Mouse (Mus musculus) ovary, postnatal 10 days (tissue): Measurements from ENCODE around the gene Rbm33.

Source experiments
- DNase-seq: peaks from one replicate; pipeline ENCODE4 v3.0.0; 2022; ENCODE audit warnings: low spot score

Gene Rbm33

DNA sequence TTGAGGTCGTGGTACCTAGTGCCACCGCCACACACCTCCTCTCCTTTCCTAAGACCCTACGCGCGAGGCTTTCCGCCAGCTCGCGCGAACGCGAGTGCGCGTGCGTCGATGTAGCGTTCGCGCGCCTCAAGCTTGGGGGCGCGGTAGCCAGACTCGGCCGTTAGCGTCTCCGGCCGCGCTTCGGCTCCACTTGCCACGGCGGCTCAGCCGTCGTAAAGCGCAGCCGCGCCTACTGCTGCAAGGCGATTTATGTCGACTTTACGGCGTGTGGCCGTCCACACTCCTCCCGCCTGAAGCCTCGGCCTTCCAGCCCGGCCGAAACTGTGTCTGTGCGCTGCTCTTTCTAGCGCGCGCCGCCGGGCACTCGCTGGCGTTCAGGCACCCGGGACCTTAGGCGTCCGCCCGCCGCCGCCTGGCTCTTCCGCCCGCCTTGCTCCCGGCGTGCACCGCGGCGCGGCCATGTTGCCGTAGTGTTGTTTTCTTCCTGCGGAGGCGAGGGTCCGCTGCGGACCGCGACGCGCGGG is at the start of gene Rbm33:
TSS of gene Rbm33 (plus strand) at position 400 of the 524 bp plus-strand sequence.
- DNase-seq = peak; percentile 77

DNA sequence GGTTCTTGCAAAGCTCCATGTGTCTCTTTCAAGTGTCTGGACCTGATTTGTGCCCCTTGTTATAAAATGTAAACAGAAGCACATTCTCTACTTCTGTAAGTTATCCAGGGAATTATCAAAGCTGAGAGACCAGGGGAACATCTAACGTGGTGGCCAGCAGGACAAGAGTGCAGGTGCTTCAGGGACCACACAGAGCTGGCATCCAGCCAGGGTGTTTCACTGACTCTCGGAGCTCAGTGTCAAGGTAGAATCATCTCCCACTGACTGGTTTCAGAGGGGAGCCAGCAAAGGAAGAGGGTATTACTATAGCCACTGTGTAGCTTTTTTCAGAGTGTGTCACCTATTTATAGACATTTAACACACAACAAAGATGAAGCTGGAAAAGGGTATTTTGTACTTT is 49.3 kb upstream of the Rbm33 start:
- DNase-seq = no peak

DNA sequence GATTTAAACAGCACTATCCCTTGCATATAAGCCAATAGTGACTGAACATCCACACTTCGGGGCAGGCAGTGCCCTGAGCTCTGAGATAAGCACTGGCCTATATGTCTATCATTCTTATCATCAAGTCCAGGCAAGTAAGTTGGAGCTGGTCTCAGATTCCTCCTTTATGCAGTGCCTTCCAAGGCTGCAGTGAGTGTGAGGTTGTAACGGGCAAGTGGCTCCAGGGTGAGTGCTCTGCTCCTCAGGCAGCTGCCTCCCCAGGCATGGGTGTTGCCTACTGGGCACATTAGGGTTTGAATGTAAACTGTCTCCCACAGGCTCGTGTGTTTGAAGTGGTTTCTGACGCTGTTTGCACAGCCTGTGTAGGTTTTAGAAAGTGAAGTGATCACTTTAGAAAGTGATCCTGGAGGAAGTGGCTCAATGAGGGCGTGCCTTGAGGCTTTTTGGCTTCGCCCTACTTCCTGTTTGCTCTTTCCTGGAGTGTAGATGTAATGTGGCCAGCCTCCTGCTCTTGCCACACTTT is 47.4 kb upstream of the Rbm33 start:
- DNase-seq = no peak

DNA sequence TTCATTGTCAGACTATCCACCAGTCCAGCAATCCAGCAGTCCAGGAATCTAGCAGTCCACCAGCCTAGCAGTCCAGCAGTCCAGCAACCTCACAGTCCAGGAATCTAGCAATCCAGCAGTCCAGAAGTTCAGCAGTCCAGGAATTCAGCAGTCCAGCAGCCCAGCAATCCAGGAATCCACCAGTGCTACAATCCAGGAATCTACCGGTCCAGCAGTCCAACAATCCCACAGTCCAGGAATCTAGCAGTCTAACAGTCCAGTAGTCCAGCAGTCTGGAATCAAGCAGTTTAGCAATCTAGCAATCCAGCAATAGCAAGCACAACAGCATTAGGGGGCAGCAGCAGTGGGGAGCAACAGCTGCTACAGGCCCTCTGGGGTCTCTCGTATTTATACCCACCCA is 44.1 kb upstream of the Rbm33 start:
- DNase-seq = no peak

DNA sequence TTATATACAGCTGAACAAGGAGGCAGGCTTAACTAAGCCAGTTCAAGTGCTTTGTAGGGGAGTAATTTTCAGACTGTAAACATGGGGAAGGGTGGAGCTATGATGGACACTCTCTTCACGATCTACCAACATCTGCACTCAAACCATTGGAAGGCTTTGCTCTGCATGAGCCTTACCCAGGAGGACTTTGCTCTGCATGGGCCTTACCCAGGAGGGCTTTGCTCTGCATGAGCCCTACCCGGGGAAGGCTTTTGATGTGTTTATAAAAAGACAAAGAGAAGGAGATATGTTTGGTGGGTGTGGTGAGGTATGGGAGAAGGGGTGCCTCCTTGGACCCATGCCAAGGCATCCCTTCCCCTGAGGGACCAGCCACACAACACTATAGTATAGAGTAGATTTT is 39.6 kb upstream of the Rbm33 start:
- DNase-seq = no peak

DNA sequence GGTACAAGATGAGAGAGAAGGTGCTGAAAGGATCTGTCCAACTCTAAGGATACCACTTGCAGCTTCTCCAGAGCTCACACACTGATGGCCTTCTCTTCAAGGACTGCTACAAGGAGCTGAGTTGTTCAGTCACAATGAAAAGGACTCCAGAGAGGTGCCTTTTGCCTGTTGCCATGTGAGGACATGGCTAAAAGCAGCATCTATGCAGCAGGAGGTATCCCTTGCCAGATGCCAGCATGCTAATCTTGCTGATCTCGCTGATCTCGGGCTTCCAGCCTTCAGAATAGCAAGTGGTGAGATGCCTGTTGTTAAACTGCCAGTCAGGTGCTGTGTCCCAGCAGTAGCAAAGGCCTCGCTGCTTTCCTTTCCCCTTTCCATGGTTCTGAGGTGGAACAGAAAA is 27.8 kb upstream of the Rbm33 start:
- DNase-seq = no peak

DNA sequence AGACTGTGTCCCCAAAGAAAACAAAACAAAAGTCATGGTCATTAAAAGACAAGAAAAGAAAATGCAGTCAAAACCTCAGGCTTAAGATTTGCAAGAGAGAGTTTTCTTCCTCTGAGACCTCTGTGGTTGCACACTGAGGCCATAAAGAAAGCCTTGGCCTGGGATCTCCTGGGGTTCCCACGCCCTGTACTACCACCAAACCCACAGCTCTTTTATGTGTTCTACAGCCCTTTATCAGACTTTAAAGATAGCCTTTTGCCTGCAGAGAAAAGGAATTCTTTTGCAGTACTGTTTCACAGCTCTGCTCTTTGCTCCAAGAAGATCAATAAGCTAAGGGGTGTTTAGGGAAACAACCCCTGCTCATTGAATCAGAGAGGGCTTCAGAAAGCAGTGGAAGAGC is 26.3 kb upstream of the Rbm33 start:
- no peak for DNase-seq

DNA sequence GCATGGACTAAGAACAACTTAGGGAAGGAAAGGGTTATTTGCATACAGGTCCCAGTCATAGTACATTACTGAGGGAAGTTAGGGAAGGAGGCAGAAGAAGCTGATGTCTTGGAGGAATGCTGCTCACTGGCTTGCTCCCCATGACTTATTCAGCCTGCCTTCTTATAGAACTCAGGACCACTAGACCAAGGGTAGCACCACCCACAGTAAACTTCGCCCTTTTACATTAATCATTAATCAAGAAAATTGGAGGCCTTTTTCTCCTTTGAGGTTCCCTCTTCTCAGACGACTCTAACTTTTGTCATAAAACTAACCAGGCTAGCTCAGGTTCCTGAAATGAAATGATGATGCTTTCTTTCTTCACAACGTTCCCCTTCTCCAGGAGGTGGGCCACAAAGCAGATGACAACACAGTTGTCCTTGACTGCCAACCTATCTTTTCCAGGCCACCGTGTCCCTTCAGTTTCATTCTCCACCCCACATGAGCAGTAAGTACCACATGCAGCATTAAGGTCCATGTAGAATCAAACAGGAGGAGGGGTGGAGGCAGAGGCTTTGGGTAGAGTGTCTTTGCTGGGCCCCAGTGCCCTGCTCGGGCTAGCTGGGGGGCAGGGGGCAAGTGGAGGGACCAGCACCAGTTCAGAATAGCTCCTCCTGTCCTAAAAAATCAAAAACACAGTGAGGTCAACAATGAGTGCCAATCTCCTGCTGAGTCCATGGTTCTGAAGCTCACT is 25.6 kb upstream of the Rbm33 start:
- DNase-seq = no peak

DNA sequence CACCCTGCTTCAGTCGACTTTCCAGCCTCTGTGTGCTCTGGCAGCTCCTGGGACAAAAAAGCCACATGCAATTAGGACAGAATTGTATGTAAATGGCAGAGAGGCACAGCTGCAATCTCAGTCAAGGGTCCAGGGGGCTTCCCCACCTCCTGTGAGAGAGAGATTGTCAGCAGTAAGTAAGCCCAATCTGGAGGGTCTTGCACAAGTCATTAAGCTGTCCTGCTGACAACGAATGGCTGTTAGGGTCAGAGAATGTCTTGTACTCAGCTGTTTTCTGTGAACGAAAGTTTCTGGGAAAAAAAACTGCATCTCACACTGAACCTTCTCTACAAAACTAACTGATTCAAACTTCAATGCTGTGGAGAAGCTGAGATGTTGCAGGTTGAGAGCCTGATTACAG is 24.6 kb upstream of the Rbm33 start:
- DNase-seq = no peak

DNA sequence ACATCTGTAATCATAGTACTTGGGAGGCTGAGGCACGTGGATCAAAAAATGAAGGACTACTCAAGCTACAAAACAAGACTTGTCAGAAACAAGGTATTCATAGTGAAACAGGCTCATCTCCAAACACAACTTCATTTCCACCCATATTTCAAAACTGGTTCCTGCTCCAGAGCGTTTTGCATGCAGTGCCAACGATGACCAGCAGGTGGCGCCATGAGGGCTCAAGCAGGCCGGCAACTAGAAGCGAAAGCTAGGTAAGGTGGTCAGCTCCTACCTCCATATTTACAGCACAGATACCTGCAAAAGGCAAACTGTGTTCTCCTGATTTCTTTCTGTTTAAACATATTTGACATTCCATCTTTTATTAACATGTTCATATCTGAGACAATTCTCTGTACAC is 22.9 kb upstream of the Rbm33 start:
- peak; percentile 81 for DNase-seq

DNA sequence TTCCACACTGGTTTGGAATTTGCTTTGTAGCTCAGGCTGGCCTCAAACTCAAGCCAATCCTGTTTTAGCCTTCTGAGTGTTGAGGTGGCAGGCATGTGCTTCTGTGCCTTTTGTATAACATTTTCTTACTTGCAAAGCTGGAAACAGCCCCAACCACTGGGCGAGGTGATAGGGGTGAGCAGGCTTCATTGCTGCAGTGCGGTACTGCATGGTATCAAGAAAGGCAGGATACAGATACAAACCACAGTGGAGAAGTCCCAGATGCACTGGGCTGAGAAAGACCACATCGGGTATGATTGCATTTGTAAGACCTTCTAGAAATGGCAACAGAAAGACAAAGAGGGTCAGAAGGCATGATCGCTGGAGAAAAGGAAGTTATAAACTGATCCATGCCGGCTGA is 18.8 kb upstream of the Rbm33 start:
- no peak for DNase-seq

DNA sequence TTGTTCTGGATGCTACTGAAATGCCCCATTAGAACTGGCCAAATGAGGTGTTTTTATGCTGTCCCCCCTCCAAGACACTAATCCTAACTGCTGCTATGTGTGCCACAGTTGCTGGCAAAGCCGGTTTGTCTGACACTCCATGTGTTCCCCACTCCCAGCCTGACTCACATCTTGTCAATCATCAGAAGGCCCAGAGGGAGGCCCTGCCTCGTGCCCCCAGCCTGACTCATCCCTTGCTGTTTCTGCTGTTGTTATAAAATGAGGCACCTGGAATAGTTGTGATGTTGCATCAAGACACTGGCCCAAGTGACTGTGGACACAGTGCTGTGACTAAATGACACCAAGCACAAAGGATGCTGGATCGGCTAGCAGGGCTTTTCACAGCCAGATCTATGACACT is 18.2 kb upstream of the Rbm33 start:
- no peak for DNase-seq

DNA sequence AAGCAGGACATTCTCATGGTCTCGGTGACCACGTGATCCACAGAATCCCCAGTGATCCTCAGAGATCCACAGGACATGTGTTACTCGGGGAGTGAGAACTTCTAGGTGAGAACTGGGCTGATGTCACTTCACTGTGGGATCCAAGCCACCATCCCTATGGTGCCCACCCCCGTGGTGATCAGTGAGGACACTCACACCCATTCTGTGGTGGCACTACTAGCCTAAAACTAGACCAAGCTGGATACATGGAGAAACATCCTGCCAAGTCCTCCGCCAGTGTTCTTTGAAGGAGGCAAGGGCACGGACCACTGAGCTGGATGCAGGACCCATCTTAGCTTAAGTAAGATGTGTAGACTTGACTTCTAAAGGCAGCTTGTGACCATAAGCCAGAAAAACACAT is 17.6 kb upstream of the Rbm33 start:
- no peak for DNase-seq

DNA sequence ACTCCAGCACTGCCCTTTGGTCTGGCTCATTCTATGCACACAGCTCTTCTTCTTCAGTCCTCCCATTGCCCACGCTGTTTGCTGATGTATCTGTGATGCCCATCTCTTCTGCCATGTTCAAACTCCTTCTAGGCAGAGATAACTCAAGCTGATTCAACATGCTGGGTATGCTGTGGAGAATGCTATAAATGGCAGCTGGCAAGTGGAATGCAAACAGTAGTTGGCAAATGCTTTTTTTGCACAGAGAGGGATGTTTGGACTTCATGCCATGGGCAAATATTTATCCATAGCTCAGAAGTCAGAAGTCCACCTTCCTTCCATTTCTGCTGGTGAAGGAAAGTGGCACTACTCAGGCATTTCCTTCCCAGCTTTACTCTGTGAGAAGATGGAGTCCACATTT is 14.2 kb upstream of the Rbm33 start:
- no peak for DNase-seq

DNA sequence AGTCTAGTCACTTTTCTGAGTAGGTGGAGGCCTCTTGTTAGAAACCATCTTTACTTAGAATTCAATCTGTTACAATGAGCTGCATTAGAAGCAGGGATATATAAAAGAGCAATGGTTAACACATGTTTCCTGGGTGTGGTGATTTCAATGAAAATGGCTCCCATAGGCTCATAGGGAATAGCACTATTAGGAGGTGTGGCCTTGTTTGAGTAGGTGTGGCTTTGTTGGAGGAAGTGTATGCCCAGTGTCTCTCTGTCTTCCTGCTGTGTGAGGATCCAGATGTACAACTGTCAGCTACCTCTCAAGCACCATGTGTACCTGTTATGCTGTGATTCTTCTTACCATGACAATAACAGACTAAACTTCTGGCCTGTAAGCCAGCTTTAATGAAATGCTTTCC is 12.4 kb upstream of the Rbm33 start:
- DNase-seq = no peak

DNA sequence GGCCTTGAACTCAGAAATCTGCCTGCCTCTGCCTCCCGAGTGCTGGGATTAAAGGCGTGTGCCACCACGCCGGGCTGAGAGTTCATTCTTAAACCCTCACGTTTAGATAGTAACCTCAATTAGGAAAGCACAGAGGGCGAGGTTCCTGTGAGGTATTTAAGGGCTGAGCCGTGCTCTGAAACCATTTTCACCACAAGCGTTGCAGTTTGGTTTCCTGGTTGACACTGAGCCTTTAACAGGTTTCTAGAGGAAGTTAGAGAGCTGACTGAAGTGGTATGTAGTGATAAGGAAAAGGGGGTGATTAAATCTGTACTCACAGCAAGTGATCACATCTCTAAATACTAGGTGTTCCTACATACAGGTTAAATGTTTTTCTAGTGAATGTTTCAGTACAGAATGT is 1.4 kb upstream of the Rbm33 start:
- no peak for DNase-seq

DNA sequence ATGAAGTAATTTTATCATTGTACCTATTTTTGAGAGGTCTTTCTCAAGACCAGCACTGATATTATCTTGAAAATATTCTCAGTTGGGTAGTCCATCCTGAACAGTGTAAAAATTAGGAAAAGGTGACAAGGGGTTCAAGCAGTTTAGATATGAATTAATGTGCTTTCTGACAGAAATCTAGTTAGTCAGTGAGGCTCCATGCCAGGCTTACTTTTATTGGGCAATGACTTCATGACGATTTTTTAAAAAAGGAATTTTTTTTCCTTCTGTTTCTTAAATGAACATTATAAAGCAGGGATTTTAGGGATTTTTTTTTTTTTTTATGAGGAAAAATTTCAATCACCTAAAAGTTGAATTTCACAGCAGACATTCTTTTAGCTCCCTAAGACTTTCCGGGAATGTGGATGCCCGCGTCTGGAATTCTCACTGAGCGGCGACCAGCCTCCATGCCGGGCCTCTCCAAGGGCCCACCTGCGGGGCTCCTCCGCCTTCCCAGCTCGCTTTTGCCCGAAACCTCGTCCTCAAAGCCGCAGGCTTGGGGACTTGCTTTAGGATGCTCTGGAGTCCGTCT is 685 bp upstream of the Rbm33 start:
- no peak for DNase-seq

DNA sequence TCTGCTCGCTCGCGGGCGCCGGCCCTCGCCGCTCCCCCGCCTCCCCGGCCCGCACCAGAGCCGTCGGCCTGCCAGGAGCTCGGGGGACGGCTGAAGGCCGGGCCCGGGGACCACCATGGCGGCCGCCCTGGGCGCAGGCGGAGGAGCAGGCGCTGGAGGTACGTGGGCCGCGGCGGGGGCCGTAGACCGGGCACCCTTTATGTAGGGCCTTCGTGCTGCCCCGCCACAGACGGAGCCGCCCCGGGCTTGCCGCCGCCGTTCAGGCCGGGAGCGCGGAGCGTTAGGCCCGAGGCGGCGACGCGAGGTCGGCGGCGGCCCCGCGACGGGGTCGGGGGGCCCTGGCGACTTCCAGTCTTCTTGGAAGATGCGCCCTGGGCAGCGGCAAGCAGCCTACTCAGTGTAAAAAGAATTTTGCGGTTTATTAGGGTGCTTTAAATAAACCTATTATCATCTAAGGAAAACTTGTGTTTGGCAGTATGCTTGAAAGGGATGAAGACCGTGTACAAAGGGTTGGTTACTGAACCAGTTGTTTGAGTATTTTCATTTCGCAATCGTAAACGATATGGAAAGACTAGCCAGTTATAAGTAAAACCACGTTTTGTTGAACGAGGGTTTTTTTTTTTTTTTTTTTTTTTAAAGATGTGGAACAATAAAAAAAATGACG is 464 bp downstream of the Rbm33 start:
- DNase-seq = peak; percentile 52

DNA sequence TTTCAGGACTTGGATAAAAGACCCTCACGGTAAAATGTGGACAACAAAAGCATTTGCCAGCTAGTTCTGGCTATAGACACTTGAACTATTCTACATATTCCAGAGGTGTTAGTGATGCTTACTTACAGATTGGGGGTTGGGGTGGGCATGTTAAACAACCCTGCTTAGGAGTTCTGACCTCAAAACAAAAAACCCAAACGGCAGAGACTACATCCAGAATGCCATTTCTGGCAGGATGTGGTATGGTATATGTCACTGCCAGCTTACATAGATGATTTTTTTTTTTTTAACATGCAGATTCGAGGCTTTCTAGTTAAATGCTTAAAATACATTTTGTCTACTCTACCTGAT is 971 bp downstream of the Rbm33 start:
- no peak for DNase-seq

DNA sequence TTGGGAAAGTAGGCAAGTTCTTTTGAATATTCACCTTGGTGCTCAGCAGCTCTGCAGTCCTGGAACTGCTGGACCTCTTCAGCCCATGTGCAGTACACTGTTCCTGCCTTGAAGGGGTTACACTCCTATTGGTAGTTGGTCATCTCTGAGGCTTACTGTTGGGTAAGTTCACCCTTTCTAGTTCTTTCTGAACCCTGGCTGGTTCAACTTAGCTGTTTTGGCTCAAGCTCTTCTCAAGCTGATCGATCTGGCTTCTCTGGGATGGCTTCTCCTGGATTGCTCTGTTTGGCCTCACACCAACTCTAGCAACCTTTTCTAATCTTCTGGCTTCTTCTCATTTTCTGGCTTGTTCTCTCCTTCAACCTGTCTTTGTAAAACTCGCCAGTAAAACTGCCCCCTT is 1.8 kb downstream of the Rbm33 start:
- no peak for DNase-seq

DNA sequence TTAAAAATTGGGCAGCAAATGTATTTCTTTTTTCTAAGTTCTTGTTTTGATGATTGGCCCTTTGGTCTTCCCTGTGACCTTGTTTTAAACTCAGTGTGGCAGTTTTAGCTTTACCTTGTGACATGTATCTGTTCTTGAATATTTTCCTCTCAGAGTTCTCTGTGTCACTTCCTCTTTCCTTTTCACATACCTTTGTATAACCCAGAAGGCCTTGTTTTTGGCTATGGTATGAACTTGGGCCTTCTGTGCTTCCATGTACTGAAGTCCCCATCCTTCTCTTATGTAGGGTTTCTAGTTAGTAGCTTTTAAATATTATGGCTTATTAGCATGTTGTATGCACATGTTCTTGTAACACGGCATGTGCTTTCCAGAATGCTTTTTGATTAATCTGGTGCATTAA is 4.8 kb downstream of the Rbm33 start:
- no peak for DNase-seq

DNA sequence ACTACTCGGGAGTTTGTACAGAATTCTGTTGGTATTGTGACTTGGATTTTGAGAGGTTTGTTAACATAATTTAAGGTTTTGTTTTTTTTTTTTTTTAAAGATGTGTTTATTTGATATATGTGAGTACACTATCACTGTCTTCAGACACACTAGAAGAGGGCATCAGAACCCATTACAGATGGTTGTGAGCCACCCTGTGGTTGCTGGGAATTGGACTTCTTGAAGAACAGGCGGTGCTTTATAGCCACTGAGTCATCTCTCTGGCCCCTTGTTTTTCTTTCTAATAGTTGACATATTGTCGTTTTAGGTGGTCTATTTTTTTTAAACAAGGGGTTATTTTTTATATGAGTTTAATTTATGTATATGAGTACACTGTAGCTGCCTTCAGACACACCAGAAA is 5.3 kb downstream of the Rbm33 start:
- DNase-seq = no peak

DNA sequence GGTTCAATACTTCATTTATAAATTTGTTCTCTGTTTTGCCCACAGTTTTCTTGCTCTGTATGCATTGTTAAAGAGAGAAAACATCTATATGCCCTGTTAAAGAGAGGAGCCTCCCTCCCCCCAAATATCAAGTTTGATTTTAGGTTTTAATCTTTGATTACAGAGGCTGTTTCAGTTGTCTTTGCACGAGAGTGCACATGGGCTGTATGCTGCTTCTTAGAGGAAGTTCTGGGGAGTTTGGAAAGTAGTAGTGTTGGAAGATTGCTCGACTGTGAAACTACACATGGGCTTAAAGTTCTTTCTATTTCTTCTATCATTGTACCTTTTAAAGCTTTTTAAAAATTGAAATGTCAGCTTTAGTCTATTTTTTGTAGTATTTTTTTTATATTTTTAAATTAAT is 6.9 kb downstream of the Rbm33 start:
- DNase-seq = no peak
